Mouse (Mus musculus) erythroblast, embryonic 14.5 days (primary cell): Measurements from ENCODE around the gene Vtn.

Experiments used
- GATA1 ChIP-seq: IDR thresholded peaks from 2 replicates; pipeline ENCODE4 v1.6.1; 2012; ENCODE audit warnings: low read length, inconsistent platforms, mixed read lengths
- TAL1 ChIP-seq: IDR thresholded peaks from 3 replicates; pipeline ENCODE4 v1.6.1; 2012; ENCODE audit warnings: low read length, inconsistent platforms, mixed read lengths

GRCm38 (mm10) chr11:78505430-78505829 is 6.5 kb downstream of the Vtn start:
- TF ChIP-seq TAL1 (no peak), GATA1 (no peak)
